Mouse (Mus musculus): ENCODE measurements at regions not wholly inside any gene's neighbourhood (a gene's known extent, or its start where the extent isn't known, plus 50 kb on each side); places are given as distances from the start of the nearest gene placed in this dataset.

- DNase-seq = no peak
These were observed 177.7 kb downstream of the Snx10 start for GRCm38 (mm10) chr6:51701253-51702020.

- DNase-seq = no peak
These were observed 178.9 kb downstream of the Snx10 start for GRCm38 (mm10) chr6:51702456-51703171.

GRCm38 (mm10) chr6:51708011-51708410, 184.3 kb downstream of the Snx10 start:
- no peak for DNase-seq

- no peak for DNase-seq
These were observed 185.1 kb downstream of the Snx10 start for GRCm38 (mm10) chr6:51708668-51709339.

- DNase-seq = no peak
These were observed 185.8 kb downstream of the Snx10 start for GRCm38 (mm10) chr6:51709340-51710067.

- no peak for DNase-seq
These were observed 186.5 kb downstream of the Snx10 start for GRCm38 (mm10) chr6:51710153-51710552.

GRCm38 (mm10) chr6:51710926-51711615, 187.4 kb downstream of the Snx10 start:
- no peak for DNase-seq

GRCm38 (mm10) chr6:51711616-51711970, 187.9 kb downstream of the Snx10 start:
- DNase-seq = no peak

- DNase-seq = no peak
These were observed 191.6 kb downstream of the Snx10 start for GRCm38 (mm10) chr6:51715158-51715840.

GRCm38 (mm10) chr6:51717386-51717785, 193.7 kb downstream of the Snx10 start:
- no peak for DNase-seq

- DNase-seq = no peak
These were observed 197.0 kb downstream of the Snx10 start for GRCm38 (mm10) chr6:51720705-51721104.

- no peak for DNase-seq
These were observed 199.4 kb downstream of the Snx10 start for GRCm38 (mm10) chr6:51723053-51723452.

GRCm38 (mm10) chr6:51727191-51727590, 203.5 kb downstream of the Snx10 start:
- no peak for DNase-seq

GRCm38 (mm10) chr6:51728816-51729562, 205.3 kb downstream of the Snx10 start:
- DNase-seq = no peak

GRCm38 (mm10) chr6:51730564-51731351, 207.1 kb downstream of the Snx10 start:
- no peak for DNase-seq

- peak; percentile 24 for DNase-seq
These were observed 208.7 kb downstream of the Snx10 start for GRCm38 (mm10) chr6:51732298-51732895.

GRCm38 (mm10) chr6:51736051-51736450, 212.3 kb downstream of the Snx10 start:
- no peak for DNase-seq

GRCm38 (mm10) chr6:51743105-51743660, 219.5 kb downstream of the Snx10 start:
- no peak for DNase-seq

GRCm38 (mm10) chr6:51744607-51745006, 220.9 kb downstream of the Snx10 start:
- no peak for DNase-seq
